Comparison of ENCODE assay signal across 11 mouse cellular contexts in the genomic region with DNA sequence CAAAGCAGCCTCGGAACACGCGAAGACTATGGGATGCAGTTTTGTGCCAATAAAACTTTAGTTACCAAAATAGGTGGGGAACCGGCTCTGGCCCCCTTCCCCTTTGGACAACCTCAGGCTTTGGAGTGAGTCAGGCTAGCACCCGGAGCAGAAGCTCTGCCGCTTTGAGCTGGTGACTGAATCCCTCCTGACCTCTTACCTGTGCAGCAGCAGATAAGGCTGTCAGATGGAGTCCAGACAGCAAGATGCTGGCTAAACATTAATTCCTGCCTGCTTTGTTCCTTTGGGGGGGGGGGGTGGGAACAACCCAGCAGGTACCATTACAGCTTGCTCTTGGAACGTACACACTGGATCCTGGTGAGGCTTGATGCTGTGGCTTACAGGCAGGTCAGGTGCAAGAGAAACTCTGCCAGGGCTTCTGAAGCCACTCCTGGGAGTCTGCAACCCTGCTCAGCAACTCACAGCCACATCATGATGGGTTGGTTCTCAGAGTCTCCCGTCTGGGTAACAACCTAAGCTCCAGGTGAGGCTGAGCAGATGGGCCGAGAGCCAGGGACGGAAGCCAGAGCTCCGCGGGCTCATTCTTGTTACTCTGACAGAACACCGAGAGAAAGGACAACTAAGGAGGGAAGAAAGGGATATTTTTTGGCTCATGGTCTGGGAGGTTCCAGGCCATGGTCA. TPM values are rescaled to one million over a fixed set of nuclear protein-coding genes. Genes with fewer than 3 reads are reported as not detected.
DNase-seq lines count a peak whose midpoint lies in the region; ATAC-seq and TF ChIP-seq lines count a peak whose summit lies in the region.
"Had no signal": no experiment of that assay in that cellular context is flagged by ENCODE, and none has a peak within 500 bp of the region (broad histone marks: within the 10 kb centered on the region; RNA-seq: fewer than 3 reads in every experiment).

No protein-coding gene starts in this region.

- no peaks in the 10 kb centered on the region for H3K27me3 ChIP-seq in intestine, postnatal 0 days (replicated peaks; ENCODE audit: control insufficient read depth, insufficient read depth, low read length)
- H3K27me3 ChIP-seq in limb, embryonic 14.5 days (ENCODE audit: control insufficient read depth, insufficient read depth, low read length) = no peaks in the 10 kb centered on the region

- peak; percentile 35 for ATAC-seq in intestine, postnatal 0 days
- ATAC-seq in limb, embryonic 14.5 days (ENCODE audit: low FRiP score, low read depth) = no peak
- no peak for ATAC-seq in megakaryocyte-erythroid progenitor cell, adult 5-6 weeks (replicated peaks; ENCODE audit: low FRiP score, low TSS enrichment, poor library complexity, severe bottlenecking)

- H3K4me3 ChIP-seq in intestine, postnatal 0 days (ENCODE audit: low read depth, low read length) = no peak overlapping the region
- H3K4me3 ChIP-seq in limb, embryonic 14.5 days (replicated peaks; ENCODE audit: low read length) = no peak overlapping the region
- H3K4me3 ChIP-seq: forebrain, embryonic 10.5 days; myocyte had no signal

- TF ChIP-seq POLR2A in limb, embryonic 14.5 days (IDR thresholded peaks at IDR 0.05; ENCODE audit: borderline replicate concordance, extremely low read depth, insufficient read depth, insufficient read length) = no peak

- H3K36me3 ChIP-seq in intestine, postnatal 0 days (ENCODE audit: control insufficient read depth, insufficient read depth) = no peaks in the 10 kb centered on the region
- no peaks in the 10 kb centered on the region for H3K36me3 ChIP-seq in limb, embryonic 14.5 days (ENCODE audit: control insufficient read depth, insufficient read depth, low read length)

- H3K9ac ChIP-seq in intestine, postnatal 0 days (ENCODE audit: low read depth, low read length) = no peak overlapping the region
- H3K9ac ChIP-seq in limb, embryonic 14.5 days (ENCODE audit: low read depth, low read length, severe bottlenecking) = no peak overlapping the region

- WGBS in intestine, postnatal 0 days = 50% methylated on average over 13 of the region's 13 CpGs
- 63% methylated on average over 13 of the region's 13 CpGs for WGBS in limb, embryonic 14.5 days

- H3K27ac ChIP-seq in intestine, postnatal 0 days (ENCODE audit: low read depth, low read length) = peak overlapping the region; percentile 36
- 0 out of 2 replicates have a peak overlapping the region, but pooled peaks have one; percentile 26 for H3K27ac ChIP-seq in limb, embryonic 14.5 days (replicated peaks; ENCODE audit: low read depth, low read length)
- H3K27ac ChIP-seq: forebrain, embryonic 10.5 days had no signal

- peak; percentile 72 for DNase-seq in brain, adult 2 months (ENCODE audit: low read depth, low spot score)
- DNase-seq in cerebellum, adult 18-20 months = peak; percentile 62 to 69
- no peak for DNase-seq in limb, embryonic 14.5 days (ENCODE audit: low spot score)
- DNase-seq in thymus, postnatal 36 days = no peak
- no peak for DNase-seq in thymus, postnatal 4 days
- DNase-seq: embryo, embryonic 11 days; thymus, postnatal 14 days had no signal

- no peaks in the 10 kb centered on the region for H3K9me3 ChIP-seq in intestine, postnatal 0 days (ENCODE audit: control insufficient read depth)
- H3K9me3 ChIP-seq in limb, embryonic 14.5 days (ENCODE audit: control insufficient read depth, low read length) = no peaks in the 10 kb centered on the region

- no peak for TF ChIP-seq CTCF in intestine, postnatal 0 days (IDR thresholded peaks at IDR 0.05; ENCODE audit: low read depth)

- H3K4me2 ChIP-seq in intestine, postnatal 0 days (replicated peaks; ENCODE audit: low read depth) = no peak overlapping the region
- no peak overlapping the region for H3K4me2 ChIP-seq in limb, embryonic 14.5 days (replicated peaks; ENCODE audit: low read depth, low read length, severe bottlenecking)

- no peaks in the 10 kb centered on the region; the same call in 1 of the 2 replicates for H3K4me1 ChIP-seq in intestine, postnatal 0 days (replicated peaks; ENCODE audit: control insufficient read depth, insufficient read depth, low read length)
- peaks cover 26% of the 10 kb centered on the region for H3K4me1 ChIP-seq in limb, embryonic 14.5 days (ENCODE audit: control insufficient read depth, insufficient read depth, low read length)

RNA-seq across cellular contexts. Expression of a gene that starts 54.2 kb away (rescaled TPM):
- 17.5 and 20.2 TPM in 2 replicates for polyA plus RNA-seq in intestine, postnatal 0 days (2015; fragmentation: Nextera tagmentation; extraction: Ambion mirVana)
- polyA plus RNA-seq in limb, embryonic 14.5 days (2012; rRNA removed) = 31.3 and 43.4 TPM in 2 replicates
- polyA plus RNA-seq in limb, embryonic 14.5 days (2014; fragmentation: Nextera tagmentation; extraction: Ambion mirVana) = 12.7 and 14.0 TPM in 2 replicates
- total RNA-seq in megakaryocyte-erythroid progenitor cell, adult 5-6 weeks (2014; fragmentation: Nextera tagmentation) = 0.45 and 2.0 TPM in 2 replicates
- total RNA-seq in megakaryocyte-erythroid progenitor cell, adult 5-6 weeks (2017) = 3.0 TPM in 1 of 2 replicates, not detected in the other
- polyA plus RNA-seq: myocyte had no signal

Comparison
In these comparisons a context has a peak if more than half of its experiments do, and no peak if none do; other contexts are left out.
1. DNase-seq: peak in brain, adult 2 months (single experiment) and cerebellum, adult 18-20 months (2 of 2); none in limb, embryonic 14.5 days (single experiment), thymus, postnatal 36 days (0 of 2) and thymus, postnatal 4 days (single experiment).